Mouse (Mus musculus): ENCODE measurements around the gene Tob2. TPM values are rescaled to one million over a fixed set of nuclear protein-coding genes. Genes with fewer than 3 reads are reported as not detected.

The Tob2 gene
- total and polyA plus RNA-seq, 3 experiments: 5.6 to 25.3 (median 22.0) TPM

- TF ChIP-seq ZMIZ1 (IDR thresholded peaks at IDR 0.05; ENCODE audit: low read depth, low read length) (no peak), MXI1 (IDR thresholded peaks at IDR 0.05; ENCODE audit: low read depth, low read length) (no peak; the same call in 1 of the 2 replicates), BHLHE40 (IDR thresholded peaks at IDR 0.05; ENCODE audit: low read depth, low read length) (peak; percentile 60), GABPA (IDR thresholded peaks at IDR 0.05; ENCODE audit: insufficient replicate concordance, low read depth, low read length) (no peak), MAFK (IDR thresholded peaks at IDR 0.05; ENCODE audit: insufficient replicate concordance, low read length) (no peak), USF2 (conservative IDR thresholded peaks at IDR 0.05; ENCODE audit: low read depth, low read length) (no peak), POLR2A (IDR thresholded peaks at IDR 0.05; ENCODE audit: low read depth, low read length) (no peak), EP300 (IDR thresholded peaks at IDR 0.05; ENCODE audit: low read length) (no peak), RCOR1 (conservative IDR thresholded peaks at IDR 0.05; ENCODE audit: low read depth, low read length) (no peak), POLR2AphosphoS2 (IDR thresholded peaks at IDR 0.05; ENCODE audit: low read depth, low read length) (no peak)
Measured at GRCm38 (mm10) chr15:81831136-81831825, 27.3 kb downstream of the Tob2 start (continued).

DNA sequence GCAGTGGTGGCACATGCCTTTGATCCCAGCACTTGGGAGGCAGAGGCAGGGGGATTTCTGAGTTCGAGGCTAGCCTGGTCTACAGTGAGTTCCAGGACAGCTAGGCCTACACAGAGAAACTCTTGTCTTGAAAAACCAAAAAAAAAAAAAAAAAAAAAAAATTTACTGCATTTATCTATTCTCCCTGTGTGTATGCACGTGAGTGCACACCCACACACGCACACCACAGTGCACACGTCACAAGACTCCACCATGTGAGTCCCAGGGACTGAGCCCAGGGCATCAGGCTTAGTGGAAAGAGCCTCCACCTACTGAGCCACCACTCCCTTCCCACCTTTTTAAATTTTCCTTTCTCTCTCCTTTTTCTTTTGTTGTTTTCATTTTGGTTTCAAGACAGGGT is 28.1 kb downstream of the Tob2 start:
- Histone ChIP-seq H3K4me1 (ENCODE audit: control insufficient read depth in 1 of 2, insufficient read depth in 2 of 2) (peaks cover 21 to 55% of the 10 kb centered on the region in 2 experiments), H3K27ac (ENCODE audit: insufficient read depth, low read depth) (no peak overlapping the region), H3K27me3 (replicated peaks) (no peaks in the 10 kb centered on the region), H3K4me3 (replicated peaks in 1 of 3; ENCODE audit: low read depth in 2 of 3, low read length in 2 of 3, poor library complexity in 1 of 3) (no peak overlapping the region), H3K36me3 (replicated peaks in 1 of 2; ENCODE audit: control insufficient read depth in 1 of 2, insufficient read depth in 1 of 2, low read length in 1 of 2) (peaks cover 0 to 14% of the 10 kb centered on the region in 2 experiments), H3K79me2 (replicated peaks; ENCODE audit: control insufficient read depth, extremely low read depth, insufficient read depth, poor library complexity, severe bottlenecking) (no peaks in the 10 kb centered on the region), H3K9me3 (replicated peaks; ENCODE audit: low read length) (no peaks in the 10 kb centered on the region), H3K9ac (ENCODE audit: insufficient read depth, low read depth) (no peak overlapping the region), H3K4me2 (ENCODE audit: insufficient read depth, low read depth, poor library complexity, severe bottlenecking) (no peak overlapping the region)
- in situ Hi-C loops (cut with MboI; ENCODE audit: low pct_ligation_motif_present, low pct_unique_long_range_greater_than_20kb, low sequenced_read_pairs) (loop anchor here (5.0 kb wide), 1 partner anchor 72 kb away; no protein-coding TSS in a partner anchor), dilution Hi-C loops (cut with MboI; ENCODE audit: extremely low pct_ligation_motif_present, extremely low pct_unique_long_range_greater_than_20kb, low sequenced_read_pairs) (no loop called here)
- TF ChIP-seq PAX5 (IDR thresholded peaks at IDR 0.05; ENCODE audit: low read length): no peak
- TF ChIP-seq ZNF384 (IDR thresholded peaks at IDR 0.05; ENCODE audit: low read depth, low read length): 0 out of 2 replicates have a peak, but pooled peaks have one; percentile 13
- no peak for DNase-seq (ENCODE audit: extremely low read depth)

- Histone ChIP-seq H3K4me2 (ENCODE audit: insufficient read depth, low read depth, poor library complexity, severe bottlenecking) (no peak overlapping the region), H3K79me2 (replicated peaks; ENCODE audit: control insufficient read depth, extremely low read depth, insufficient read depth, poor library complexity, severe bottlenecking) (no peaks in the 10 kb centered on the region), H3K27ac (ENCODE audit: insufficient read depth, low read depth) (0 out of 2 replicates have a peak overlapping the region, but pooled peaks have one; percentile 9), H3K4me3 (replicated peaks in 1 of 3; ENCODE audit: low read depth in 2 of 3, low read length in 2 of 3, poor library complexity in 1 of 3) (no peak overlapping the region), H3K27me3 (replicated peaks) (no peaks in the 10 kb centered on the region), H3K36me3 (replicated peaks in 1 of 2; ENCODE audit: control insufficient read depth in 1 of 2, insufficient read depth in 1 of 2, low read length in 1 of 2) (peaks cover 0 to 26% of the 10 kb centered on the region in 2 experiments), H3K4me1 (ENCODE audit: control insufficient read depth in 1 of 2, insufficient read depth in 2 of 2) (peaks cover 21 to 54% of the 10 kb centered on the region in 2 experiments), H3K9me3 (replicated peaks; ENCODE audit: low read length) (no peaks in the 10 kb centered on the region), H3K9ac (ENCODE audit: insufficient read depth, low read depth) (no peak overlapping the region)
- TF ChIP-seq TCF12 (IDR thresholded peaks at IDR 0.05; ENCODE audit: low read depth, low read length): no peak
- TF ChIP-seq UBTF (IDR thresholded peaks at IDR 0.05; ENCODE audit: low read depth, low read length): no peak
- TF ChIP-seq ZMIZ1 (IDR thresholded peaks at IDR 0.05; ENCODE audit: low read depth, low read length): no peak
- no peak for TF ChIP-seq MAX (IDR thresholded peaks at IDR 0.05; ENCODE audit: low read length)
- TF ChIP-seq HCFC1 (IDR thresholded peaks at IDR 0.05; ENCODE audit: low read depth, low read length): no peak
- TF ChIP-seq USF1 (IDR thresholded peaks at IDR 0.05; ENCODE audit: low read depth, low read length): no peak
- DNase-seq (ENCODE audit: extremely low read depth): peak; percentile 11
- in situ Hi-C loops (cut with MboI; ENCODE audit: low pct_ligation_motif_present, low pct_unique_long_range_greater_than_20kb, low sequenced_read_pairs): no loop called here
- dilution Hi-C loops (cut with MboI; ENCODE audit: extremely low pct_ligation_motif_present, extremely low pct_unique_long_range_greater_than_20kb, low sequenced_read_pairs): no loop called here
Measured at GRCm38 (mm10) chr15:81829208-81829580, 29.4 kb downstream of the Tob2 start.

Data from CH12.LX (cell line).